Mouse (Mus musculus): ENCODE measurements around the gene Rnf214. TPM values are rescaled to one million over a fixed set of nuclear protein-coding genes. Genes with fewer than 3 reads are reported as not detected.

The Rnf214 gene
- total and polyA plus RNA-seq, 2 experiments from 2014 or later, result 32.4 to 42.9 TPM

DNA sequence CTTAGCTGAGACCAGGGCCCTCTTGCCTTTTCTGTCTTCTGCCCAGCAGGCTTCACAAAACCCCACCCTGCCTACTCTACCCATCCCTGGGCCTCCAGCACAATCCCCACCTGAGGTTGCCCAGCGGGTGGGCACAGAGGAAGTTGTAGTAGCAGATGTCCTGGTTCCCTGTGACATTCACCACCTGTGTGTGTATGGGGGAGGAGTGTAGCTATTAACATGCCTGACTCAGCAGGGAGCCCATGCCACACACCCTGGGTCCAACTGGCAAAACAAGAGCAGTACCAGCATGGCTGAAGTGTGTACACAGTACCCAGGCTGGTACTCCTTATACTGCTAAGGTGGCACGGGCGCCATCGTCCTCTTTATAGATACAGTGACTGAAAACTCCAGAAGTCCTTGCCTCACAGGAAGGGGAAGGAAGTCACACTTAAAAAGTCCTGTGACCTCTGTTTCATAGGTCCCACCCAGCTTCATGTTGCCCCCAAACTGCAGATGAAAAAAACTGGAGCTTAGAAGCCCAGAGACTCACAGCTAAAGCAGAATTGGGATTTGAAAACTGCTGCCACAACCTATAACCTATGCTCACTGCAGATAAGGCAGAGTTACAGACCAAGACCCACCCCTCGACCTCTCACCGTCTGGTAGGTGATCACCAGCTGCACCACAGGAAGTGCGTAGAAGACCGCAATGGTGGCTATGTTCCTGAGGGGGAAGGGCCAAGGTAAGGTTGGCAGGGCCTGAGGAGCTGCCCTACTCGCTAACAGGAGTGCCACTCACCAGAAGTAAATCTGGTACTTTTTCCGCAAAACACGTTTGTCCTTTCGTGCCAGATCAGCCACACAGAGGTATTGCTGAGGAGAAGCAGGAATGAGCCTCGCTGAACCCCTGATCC, 38.0 kb upstream of the Rnf214 start:
- peaks cover 91% of the 10 kb centered on the region for H3K36me3 ChIP-seq (replicated peaks; ENCODE audit: control insufficient read depth, insufficient read depth, low read length)
- WGBS, result 78% methylated on average over 13 of the region's 13 CpGs
- DNase-seq (ENCODE audit: low spot score), result no peak
- no peaks in the 10 kb centered on the region for H3K4me1 ChIP-seq (ENCODE audit: control insufficient read depth, insufficient read depth)
- ATAC-seq (ENCODE audit: insufficient read depth, low read depth), result no peak
- H3K9ac ChIP-seq (replicated peaks; ENCODE audit: low read depth, low read length), result no peak overlapping the region
- no peaks in the 10 kb centered on the region for H3K9me3 ChIP-seq (replicated peaks; ENCODE audit: control insufficient read depth, low read length)
- TF ChIP-seq EP300 (IDR thresholded peaks at IDR 0.05; ENCODE audit: low read depth) (no peak), CTCF (IDR thresholded peaks at IDR 0.05; ENCODE audit: low read depth) (no peak)
- no peak overlapping the region for H3K4me3 ChIP-seq (ENCODE audit: low read depth, low read length)
- H3K27me3 ChIP-seq (ENCODE audit: control insufficient read depth, insufficient read depth, low read length), result no peaks in the 10 kb centered on the region
- H3K27ac ChIP-seq (ENCODE audit: low read depth), result peak overlapping the region; percentile 6; the same call in 1 of the 2 replicates
- no peak overlapping the region for H3K4me2 ChIP-seq (ENCODE audit: low read depth, low read length)

DNA sequence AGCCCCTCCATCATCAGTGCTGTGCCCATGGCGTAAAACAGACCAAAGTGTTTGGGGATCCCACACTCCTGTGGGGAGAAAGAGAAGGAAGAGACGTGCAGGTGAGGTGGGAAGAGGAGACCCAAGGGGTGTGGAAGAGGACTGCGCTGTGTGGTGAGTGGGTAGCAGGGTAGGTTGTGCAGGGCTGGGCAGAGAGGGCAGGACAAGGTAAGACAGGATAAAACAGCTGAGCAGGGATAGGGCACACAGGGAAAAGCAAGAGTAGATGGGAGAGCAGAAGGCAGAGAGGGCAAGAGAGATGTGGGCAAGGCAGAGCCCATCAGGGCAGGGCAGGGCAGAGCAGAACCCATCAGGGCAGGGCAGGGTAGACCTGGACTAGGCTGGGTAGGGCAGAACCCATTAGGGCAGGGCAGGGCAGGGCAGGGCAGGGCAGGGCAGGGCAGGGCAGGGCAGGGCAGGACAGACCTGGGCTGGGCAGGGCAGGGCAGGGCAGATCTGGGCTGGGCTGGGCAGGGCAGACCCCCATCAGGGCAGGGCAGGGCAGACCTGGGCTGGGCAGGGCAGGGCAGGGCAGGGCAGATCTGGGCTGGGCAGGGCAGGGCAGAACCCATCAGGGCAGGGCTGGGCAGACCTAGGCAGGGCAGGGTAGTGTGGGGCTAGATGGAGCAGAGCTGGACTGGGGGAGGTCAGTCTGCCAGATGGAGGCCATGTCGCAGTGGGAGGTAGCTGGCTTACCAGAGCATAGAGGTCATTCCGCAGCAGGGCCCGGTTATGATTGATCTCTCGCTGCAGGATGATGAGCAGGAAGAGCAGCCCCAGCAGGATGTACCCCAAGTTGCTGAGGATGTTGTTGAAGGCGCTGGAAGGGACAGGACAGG, 37.2 kb upstream of the Rnf214 start:
- no peaks in the 10 kb centered on the region for H3K27me3 ChIP-seq (ENCODE audit: control insufficient read depth, insufficient read depth, low read length)
- ATAC-seq (ENCODE audit: insufficient read depth, low read depth) (no peak), DNase-seq (ENCODE audit: low spot score) (no peak)
- H3K4me2 ChIP-seq (ENCODE audit: low read depth, low read length), result no peak overlapping the region
- WGBS, result 94% methylated on average over 8 of the region's 8 CpGs
- H3K9me3 ChIP-seq (replicated peaks; ENCODE audit: control insufficient read depth, low read length), result no peaks in the 10 kb centered on the region
- H3K36me3 ChIP-seq (replicated peaks; ENCODE audit: control insufficient read depth, insufficient read depth, low read length), result peaks cover 87% of the 10 kb centered on the region
- peak overlapping the region; percentile 6; the same call in 1 of the 2 replicates for H3K27ac ChIP-seq (ENCODE audit: low read depth)
- no peak overlapping the region for H3K4me3 ChIP-seq (ENCODE audit: low read depth, low read length)
- TF ChIP-seq CTCF (IDR thresholded peaks at IDR 0.05; ENCODE audit: low read depth), result no peak
- no peak for TF ChIP-seq EP300 (IDR thresholded peaks at IDR 0.05; ENCODE audit: low read depth)
- H3K9ac ChIP-seq (replicated peaks; ENCODE audit: low read depth, low read length), result no peak overlapping the region
- H3K4me1 ChIP-seq (ENCODE audit: control insufficient read depth, insufficient read depth), result no peaks in the 10 kb centered on the region

DNA sequence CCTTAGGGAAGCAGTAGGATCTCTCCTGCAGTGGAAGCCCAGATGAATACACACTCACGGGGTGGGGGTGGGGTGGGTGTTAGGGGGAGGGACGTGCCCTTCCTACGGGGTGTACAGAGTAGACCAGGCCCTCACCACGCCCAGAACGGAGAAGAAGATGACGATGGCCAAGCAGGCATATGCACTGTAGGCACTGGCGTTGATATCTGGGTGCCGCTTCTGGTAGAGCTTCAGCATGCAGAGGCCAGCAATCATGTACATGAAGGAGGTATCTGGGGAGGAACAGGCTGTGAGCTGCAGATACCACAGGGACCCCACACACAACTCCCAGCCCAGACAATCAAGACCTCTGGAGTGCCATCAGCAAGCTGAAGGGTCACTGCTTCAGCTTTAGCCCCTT, 36.2 kb upstream of the Rnf214 start:
- no peak for ATAC-seq (ENCODE audit: insufficient read depth, low read depth)
- H3K4me1 ChIP-seq (ENCODE audit: control insufficient read depth, insufficient read depth), result no peaks in the 10 kb centered on the region
- H3K36me3 ChIP-seq (replicated peaks; ENCODE audit: control insufficient read depth, insufficient read depth, low read length), result peaks cover 85% of the 10 kb centered on the region
- H3K4me3 ChIP-seq (ENCODE audit: low read depth, low read length), result no peak overlapping the region
- no peak for DNase-seq (ENCODE audit: low spot score)
- WGBS, result 90% methylated on average over 8 of the region's 8 CpGs
- H3K4me2 ChIP-seq (ENCODE audit: low read depth, low read length), result no peak overlapping the region
- no peak overlapping the region for H3K27ac ChIP-seq (ENCODE audit: low read depth)
- H3K9me3 ChIP-seq (replicated peaks; ENCODE audit: control insufficient read depth, low read length), result no peaks in the 10 kb centered on the region
- no peaks in the 10 kb centered on the region for H3K27me3 ChIP-seq (ENCODE audit: control insufficient read depth, insufficient read depth, low read length)
- no peak overlapping the region for H3K9ac ChIP-seq (replicated peaks; ENCODE audit: low read depth, low read length)
- TF ChIP-seq CTCF (IDR thresholded peaks at IDR 0.05; ENCODE audit: low read depth) (no peak), EP300 (IDR thresholded peaks at IDR 0.05; ENCODE audit: low read depth) (no peak)

DNA sequence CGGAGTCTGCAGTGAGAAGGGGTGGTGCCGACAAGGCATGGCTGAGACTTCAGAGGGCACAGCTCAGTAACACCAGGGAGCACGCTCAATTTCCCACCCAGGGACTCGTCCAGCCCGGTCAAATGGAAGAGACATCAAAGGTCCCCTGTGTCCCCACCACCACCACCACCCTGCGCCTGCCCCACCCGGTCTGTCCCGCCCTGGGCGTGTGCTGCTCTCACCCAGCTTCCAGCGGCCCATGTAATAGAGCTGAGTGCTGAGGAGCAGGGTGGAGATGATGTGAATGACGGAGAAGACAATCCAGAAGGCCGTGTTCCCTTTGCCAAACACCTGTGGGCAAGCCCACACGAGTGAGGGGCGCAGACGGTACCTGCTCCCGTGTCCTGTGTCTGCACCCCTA, 35.8 kb upstream of the Rnf214 start:
- 91% methylated on average over 16 of the region's 16 CpGs for WGBS
- Histone ChIP-seq H3K4me3 (ENCODE audit: low read depth, low read length) (no peak overlapping the region), H3K9ac (replicated peaks; ENCODE audit: low read depth, low read length) (no peak overlapping the region), H3K27ac (ENCODE audit: low read depth) (no peak overlapping the region), H3K4me2 (ENCODE audit: low read depth, low read length) (no peak overlapping the region), H3K36me3 (replicated peaks; ENCODE audit: control insufficient read depth, insufficient read depth, low read length) (peaks cover 80% of the 10 kb centered on the region), H3K27me3 (ENCODE audit: control insufficient read depth, insufficient read depth, low read length) (no peaks in the 10 kb centered on the region), H3K9me3 (replicated peaks; ENCODE audit: control insufficient read depth, low read length) (no peaks in the 10 kb centered on the region), H3K4me1 (ENCODE audit: control insufficient read depth, insufficient read depth) (no peaks in the 10 kb centered on the region)
- ATAC-seq (ENCODE audit: insufficient read depth, low read depth), result no peak
- DNase-seq (ENCODE audit: low spot score), result no peak
- no peak for TF ChIP-seq CTCF (IDR thresholded peaks at IDR 0.05; ENCODE audit: low read depth)
- no peak for TF ChIP-seq EP300 (IDR thresholded peaks at IDR 0.05; ENCODE audit: low read depth)

DNA sequence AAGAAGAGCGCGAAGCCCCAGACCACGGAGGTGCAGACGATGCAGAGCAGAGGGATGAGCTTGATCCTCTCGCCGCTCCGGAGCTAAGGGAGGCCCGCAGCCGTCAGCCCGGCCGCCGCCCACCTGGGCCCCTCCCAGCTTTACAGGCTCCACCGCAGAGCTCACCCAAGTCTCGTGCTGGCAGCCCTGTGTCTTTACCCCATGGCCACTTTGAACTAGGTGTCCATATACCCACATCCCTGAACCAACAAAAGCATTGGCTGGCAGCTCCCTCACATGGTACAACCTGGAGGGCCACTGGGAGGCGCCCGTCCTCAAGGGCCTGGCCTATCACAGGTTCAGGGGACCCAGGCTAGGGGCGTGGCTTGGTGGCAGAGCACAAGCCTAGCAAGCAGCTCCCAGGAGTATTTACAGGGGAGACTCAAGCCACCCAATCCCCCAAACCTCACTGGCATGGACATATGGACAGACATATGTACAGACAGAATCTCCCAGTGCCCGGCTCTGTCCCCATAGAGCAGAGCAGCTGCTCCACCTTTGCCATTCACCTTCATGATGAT, 34.7 kb upstream of the Rnf214 start:
- no peaks in the 10 kb centered on the region for H3K27me3 ChIP-seq (ENCODE audit: control insufficient read depth, insufficient read depth, low read length)
- H3K9me3 ChIP-seq (replicated peaks; ENCODE audit: control insufficient read depth, low read length), result no peaks in the 10 kb centered on the region
- H3K9ac ChIP-seq (replicated peaks; ENCODE audit: low read depth, low read length), result no peak overlapping the region
- H3K36me3 ChIP-seq (replicated peaks; ENCODE audit: control insufficient read depth, insufficient read depth, low read length), result peaks cover 70% of the 10 kb centered on the region
- H3K27ac ChIP-seq (ENCODE audit: low read depth), result no peak overlapping the region
- ATAC-seq (ENCODE audit: insufficient read depth, low read depth) (no peak; the same call in 1 of the 2 replicates), DNase-seq (ENCODE audit: low spot score) (no peak)
- WGBS, result 61% methylated on average over 18 of the region's 18 CpGs
- H3K4me3 ChIP-seq (ENCODE audit: low read depth, low read length), result no peak overlapping the region
- TF ChIP-seq CTCF (IDR thresholded peaks at IDR 0.05; ENCODE audit: low read depth), result no peak
- TF ChIP-seq EP300 (IDR thresholded peaks at IDR 0.05; ENCODE audit: low read depth), result no peak
- no peak overlapping the region for H3K4me2 ChIP-seq (ENCODE audit: low read depth, low read length)
- no peaks in the 10 kb centered on the region for H3K4me1 ChIP-seq (ENCODE audit: control insufficient read depth, insufficient read depth)

Data from heart, postnatal 0 days (tissue).